Mouse (Mus musculus): Measurements from ENCODE around the gene Nod1.

GRCm38 (mm10) chr6:54967591-54967990 is 4.8 kb downstream of the Nod1 start:
- TF ChIP-seq GATA1 (IDR thresholded peaks at IDR 0.05; ENCODE audit: borderline replicate concordance, low read length) (no peak), FLI1 (IDR thresholded peaks at IDR 0.05; ENCODE audit: low read length) (no peak)

Measured in megakaryocyte, embryonic 14.5 days (primary cell).